Mouse (Mus musculus) embryonic facial prominence, embryonic 10.5 days (tissue): ENCODE data around the gene Gm3776. TPM values are rescaled to one million over a fixed set of nuclear protein-coding genes. Genes with fewer than 3 reads are reported as not detected.
A peak's percentile ranks its signal among the peaks of the same experiment; 100 is the strongest.
"Not testable (repeated sequence)": the region's sequence is repeated elsewhere in the genome, so short reads cannot be mapped to it uniquely, and the experiment has no call there.

Source experiments
- DNase-seq: peaks from one replicate; pipeline ENCODE4 v3.0.0-alpha.2; 2017; ENCODE audit warnings: low spot score
- H3K27ac ChIP-seq: fragments of 300-500 bp; sonication (generic); replicated peaks from 2 replicates; pipeline ENCODE4 v1.5.1; 2016; ENCODE audit warnings: mild to moderate bottlenecking
- H3K27me3 ChIP-seq: fragments of 300-500 bp; sonication (generic); replicated peaks from 2 replicates; pipeline ENCODE4 v1.6.1; 2016; ENCODE audit warnings: low read depth, mild to moderate bottlenecking; ENCODE audit not compliant: poor library complexity, severe bottlenecking
- H3K36me3 ChIP-seq: fragments of 300-500 bp; sonication (generic); replicated peaks from 2 replicates; pipeline ENCODE4 v1.6.1; 2016; ENCODE audit warnings: mild to moderate bottlenecking, moderate library complexity
- H3K4me1 ChIP-seq: fragments of 300-500 bp; sonication (generic); 2 replicates; pipeline ENCODE4 v1.6.1; 2016
- H3K4me3 ChIP-seq: fragments of 300-500 bp; sonication (generic); 2 replicates; pipeline ENCODE4 v1.5.1; 2016; ENCODE audit warnings: mild to moderate bottlenecking, moderate library complexity
- H3K9me3 ChIP-seq: fragments of 300-500 bp; sonication (generic); 2 replicates; pipeline ENCODE4 v1.6.1; 2016; ENCODE audit warnings: mild to moderate bottlenecking
- WGBS: fragments of 180-500 bp; shearing (Covaris S2); methylation state at CpG from one replicate; pipeline ENCODE4 v1.1.7; 2016; 5-methylcytosine and 5-hydroxymethylcytosine counted together
- polyA plus RNA-seq: library from polyadenylated mRNA; unstranded; fragments of >200 nt; fragmentation: Nextera tagmentation; extraction: Ambion mirVana; gene quantifications from 2 replicates; pipeline ENCODE4 v1.2.1, GENCODE M21; 2016

Gene Gm3776
- polyA plus RNA-seq, 1 experiment from 2014 or later = not detected

- not testable (repeated sequence) for H3K4me3 ChIP-seq, H3K27ac ChIP-seq, H3K36me3 ChIP-seq, H3K4me1 ChIP-seq, H3K27me3 ChIP-seq, DNase-seq, H3K9me3 ChIP-seq
- 91% methylated on average over 3 of the region's 3 CpGs for WGBS
Measured at GRCm38 (mm10) chr9:78230461-78230860, 26.5 kb upstream of the Gm3776 start, which contains the start of gene Gsta1. Gene Gsta1 (plus strand): TSS chr9:78230656.

- not testable (repeated sequence) for H3K4me1 ChIP-seq, DNase-seq, H3K4me3 ChIP-seq, H3K27me3 ChIP-seq, H3K27ac ChIP-seq, H3K36me3 ChIP-seq, H3K9me3 ChIP-seq
- no CpG with 5 or more reads among the region's 10 CpGs for WGBS
Measured at GRCm38 (mm10) chr9:78233121-78233695, 23.7 kb upstream of the Gm3776 start.

- not testable (repeated sequence) for H3K4me1 ChIP-seq, H3K36me3 ChIP-seq, H3K4me3 ChIP-seq, DNase-seq, H3K27me3 ChIP-seq, H3K27ac ChIP-seq, H3K9me3 ChIP-seq
- 71% methylated on average over 4 of the region's 4 CpGs for WGBS
Measured at GRCm38 (mm10) chr9:78255683-78256470, 1.1 kb upstream of the Gm3776 start.

- H3K27ac ChIP-seq, H3K4me3 ChIP-seq, H3K4me1 ChIP-seq, H3K27me3 ChIP-seq, H3K36me3 ChIP-seq, H3K9me3 ChIP-seq, DNase-seq: not testable (repeated sequence)
- 3% methylated on average over 1 of the region's 6 CpGs for WGBS
Measured at GRCm38 (mm10) chr9:78259688-78260087, 2.8 kb downstream of the Gm3776 start.

GRCm38 (mm10) chr9:78270945-78271344 lies 14.0 kb downstream of the Gm3776 start:
- WGBS = 85% methylated on average over 3 of the region's 3 CpGs
- H3K4me1 ChIP-seq, H3K9me3 ChIP-seq, DNase-seq, H3K27ac ChIP-seq, H3K4me3 ChIP-seq, H3K36me3 ChIP-seq, H3K27me3 ChIP-seq: not testable (repeated sequence)

- WGBS = 80% methylated on average over 4 of the region's 4 CpGs
- H3K27ac ChIP-seq = not testable (repeated sequence)
Measured at GRCm38 (mm10) chr9:78282002-78282711, 25.2 kb downstream of the Gm3776 start.

GRCm38 (mm10) chr9:78289063-78289462 lies 32.1 kb downstream of the Gm3776 start:
- not testable (repeated sequence) for H3K27me3 ChIP-seq, H3K27ac ChIP-seq, H3K9me3 ChIP-seq, H3K4me3 ChIP-seq, DNase-seq, H3K4me1 ChIP-seq, H3K36me3 ChIP-seq
- 81% methylated on average over 1 of the region's 1 CpGs for WGBS

More at GRCm38 (mm10) chr9:78282002-78282711, 25.2 kb downstream of the Gm3776 start:
- H3K4me1 ChIP-seq, DNase-seq, H3K9me3 ChIP-seq, H3K36me3 ChIP-seq, H3K27me3 ChIP-seq, H3K4me3 ChIP-seq: not testable (repeated sequence)

- WGBS = 83% methylated on average over 3 of the region's 3 CpGs
- not testable (repeated sequence) for H3K4me1 ChIP-seq, H3K36me3 ChIP-seq, DNase-seq, H3K27ac ChIP-seq, H3K4me3 ChIP-seq, H3K27me3 ChIP-seq, H3K9me3 ChIP-seq
Measured at GRCm38 (mm10) chr9:78289723-78290122, 32.8 kb downstream of the Gm3776 start, which contains the start of gene Gm10639. Gene Gm10639 (plus strand): TSS chr9:78289923.

- not testable (repeated sequence) for H3K4me3 ChIP-seq, H3K4me1 ChIP-seq, DNase-seq, H3K36me3 ChIP-seq, H3K9me3 ChIP-seq, H3K27ac ChIP-seq, H3K27me3 ChIP-seq
- 93% methylated on average over 8 of the region's 8 CpGs for WGBS
Measured at GRCm38 (mm10) chr9:78292462-78292861, 35.5 kb downstream of the Gm3776 start.

- not testable (repeated sequence) for H3K4me1 ChIP-seq, H3K27ac ChIP-seq, H3K27me3 ChIP-seq
Measured at GRCm38 (mm10) chr9:78293683-78294082, 36.8 kb downstream of the Gm3776 start.

GRCm38 (mm10) chr9:78294781-78295180 lies 37.9 kb downstream of the Gm3776 start:
- H3K9me3 ChIP-seq, H3K36me3 ChIP-seq, H3K4me1 ChIP-seq, DNase-seq, H3K27ac ChIP-seq, H3K4me3 ChIP-seq, H3K27me3 ChIP-seq: not testable (repeated sequence)
- 78% methylated on average over 7 of the region's 7 CpGs for WGBS

More at GRCm38 (mm10) chr9:78293683-78294082, 36.8 kb downstream of the Gm3776 start:
- DNase-seq, H3K36me3 ChIP-seq, H3K4me3 ChIP-seq, H3K9me3 ChIP-seq: not testable (repeated sequence)
- WGBS = 70% methylated on average over 1 of the region's 1 CpGs

- H3K9me3 ChIP-seq, H3K27me3 ChIP-seq, H3K27ac ChIP-seq, H3K36me3 ChIP-seq, H3K4me1 ChIP-seq, H3K4me3 ChIP-seq: not testable (repeated sequence)
- 13% methylated on average over 6 of the region's 6 CpGs for WGBS
- DNase-seq = peak; percentile 74
Measured at GRCm38 (mm10) chr9:78296089-78296488, 39.2 kb downstream of the Gm3776 start.

- H3K4me1 ChIP-seq = no peaks in the 10 kb centered on the region
- H3K27ac ChIP-seq = no peak overlapping the region
- no peaks in the 10 kb centered on the region for H3K36me3 ChIP-seq
- 82% methylated on average over 1 of the region's 1 CpGs for WGBS
- H3K4me3 ChIP-seq = no peak overlapping the region
- no peaks in the 10 kb centered on the region for H3K27me3 ChIP-seq
- no peak for DNase-seq
- H3K9me3 ChIP-seq = no peaks in the 10 kb centered on the region
Measured at GRCm38 (mm10) chr9:78298232-78298631, 41.3 kb downstream of the Gm3776 start.
